Mouse (Mus musculus) hindlimb bud, embryonic 11.5 days (tissue): ENCODE measurements around the gene Rnf227.

Experiments used
- DNase-seq: peaks from one replicate; pipeline ENCODE4 v3.0.0-alpha.2; 2012; ENCODE audit warnings: low read depth, low spot score; ENCODE audit errors: extremely low spot score

Rnf227 gene

GRCm38 (mm10) chr11:69369990-69370816 lies 29.9 kb downstream of the Rnf227 start:
- DNase-seq: no peak

DNA sequence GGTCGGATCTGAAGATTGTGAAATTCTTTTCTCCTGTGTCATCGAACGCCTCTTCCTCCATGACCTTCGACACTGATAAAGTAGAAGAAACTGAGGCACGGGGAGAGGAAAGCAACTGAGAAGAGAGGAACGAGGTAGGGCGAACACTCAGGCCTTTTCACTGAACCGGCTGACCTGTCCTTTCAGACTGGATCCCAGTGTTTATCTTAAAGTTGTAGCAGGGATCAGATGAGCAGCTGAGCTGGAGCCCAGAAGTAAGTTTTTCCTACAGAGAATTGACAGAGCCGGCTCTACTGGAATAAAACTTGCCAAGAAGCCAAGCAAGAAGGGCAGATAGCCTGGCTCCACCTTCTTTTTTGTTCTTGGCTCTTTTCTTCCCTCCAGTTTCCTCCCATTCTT lies 30.6 kb downstream of the Rnf227 start:
- no peak for DNase-seq

DNA sequence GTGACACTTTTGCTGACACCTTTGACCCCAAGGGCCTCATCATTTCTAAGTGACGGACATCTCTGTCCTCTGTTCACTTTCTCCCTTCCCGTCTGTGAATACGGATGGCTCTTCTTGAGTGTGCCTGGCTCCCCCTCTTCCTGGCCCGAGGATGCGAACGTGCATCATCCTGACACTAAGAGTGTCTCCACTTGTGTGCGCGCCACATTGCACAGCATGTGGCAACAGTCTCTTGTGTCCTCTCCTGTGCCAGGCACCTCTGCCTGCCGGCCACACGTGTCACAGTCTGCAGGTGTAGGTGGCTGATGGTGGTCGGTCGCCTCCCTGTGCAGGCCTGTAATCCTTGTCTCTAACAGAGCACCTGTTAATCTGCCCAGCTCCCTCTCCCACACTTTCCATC lies 31.3 kb downstream of the Rnf227 start:
- DNase-seq: no peak

- no peak for DNase-seq
Measured at GRCm38 (mm10) chr11:69372056-69372779, 32.0 kb downstream of the Rnf227 start.

DNA sequence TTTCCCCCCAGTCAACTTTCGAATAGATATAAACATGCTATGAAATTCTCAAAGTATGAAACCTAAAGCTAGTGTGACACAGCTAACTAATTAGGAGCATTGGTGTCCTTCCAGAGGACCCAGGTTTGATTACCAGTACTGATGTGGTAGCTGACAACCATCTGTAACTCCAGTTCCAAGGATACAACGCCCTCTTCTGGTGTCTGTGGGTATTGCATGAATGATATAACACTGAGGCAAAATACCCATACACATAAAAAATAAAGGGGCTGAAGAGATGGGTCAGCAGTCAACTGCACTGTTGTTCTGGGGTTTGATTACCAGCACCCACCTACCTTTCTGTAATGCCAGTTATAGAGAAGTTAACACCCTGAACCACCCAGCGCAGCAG lies 32.5 kb downstream of the Rnf227 start:
- DNase-seq: no peak

GRCm38 (mm10) chr11:69373223-69373965 lies 33.1 kb downstream of the Rnf227 start:
- no peak for DNase-seq

GRCm38 (mm10) chr11:69375646-69376045 lies 35.4 kb downstream of the Rnf227 start:
- DNase-seq: no peak

DNA sequence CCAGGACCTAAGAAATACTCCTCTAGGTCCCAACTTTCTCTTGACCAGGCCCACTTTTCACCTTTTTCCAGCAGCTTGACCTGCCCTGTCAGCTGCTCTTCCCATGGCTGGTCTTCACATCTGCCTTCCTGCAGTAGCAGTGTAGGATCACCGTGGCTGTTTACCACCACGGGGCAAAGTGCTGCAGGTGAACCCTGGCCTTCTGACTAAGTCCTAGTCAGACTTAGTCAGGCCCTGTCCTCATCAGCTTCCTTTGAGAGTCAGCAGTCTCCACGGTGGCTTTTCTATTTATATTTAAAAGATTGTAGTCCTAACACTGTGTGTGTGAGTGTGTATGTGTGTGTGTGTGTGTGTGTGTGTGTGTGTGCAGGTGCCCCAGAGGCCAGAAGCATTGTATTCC lies 37.5 kb downstream of the Rnf227 start:
- no peak for DNase-seq

DNA sequence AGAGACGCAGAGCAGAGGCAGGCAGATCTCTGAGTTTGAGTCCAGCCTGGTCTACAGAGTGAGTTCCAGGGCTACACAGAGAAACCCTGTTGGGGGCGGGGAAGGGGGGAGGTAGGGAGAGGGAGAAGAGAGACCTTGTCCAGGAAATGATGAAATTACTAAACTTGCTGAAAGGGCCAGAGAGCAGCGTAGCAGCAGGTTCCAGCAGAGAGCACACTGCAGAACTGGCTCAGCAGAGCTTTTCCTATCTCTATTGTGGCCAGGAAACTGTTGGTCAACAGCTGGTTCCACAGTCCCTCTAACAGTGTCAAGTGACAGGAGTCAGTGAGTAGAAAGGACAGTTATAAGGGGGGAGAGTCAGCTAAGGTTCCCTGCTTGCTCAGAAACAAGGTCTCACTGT lies 39.3 kb downstream of the Rnf227 start:
- no peak for DNase-seq

GRCm38 (mm10) chr11:69381356-69381755 lies 41.1 kb downstream of the Rnf227 start:
- no peak for DNase-seq

DNA sequence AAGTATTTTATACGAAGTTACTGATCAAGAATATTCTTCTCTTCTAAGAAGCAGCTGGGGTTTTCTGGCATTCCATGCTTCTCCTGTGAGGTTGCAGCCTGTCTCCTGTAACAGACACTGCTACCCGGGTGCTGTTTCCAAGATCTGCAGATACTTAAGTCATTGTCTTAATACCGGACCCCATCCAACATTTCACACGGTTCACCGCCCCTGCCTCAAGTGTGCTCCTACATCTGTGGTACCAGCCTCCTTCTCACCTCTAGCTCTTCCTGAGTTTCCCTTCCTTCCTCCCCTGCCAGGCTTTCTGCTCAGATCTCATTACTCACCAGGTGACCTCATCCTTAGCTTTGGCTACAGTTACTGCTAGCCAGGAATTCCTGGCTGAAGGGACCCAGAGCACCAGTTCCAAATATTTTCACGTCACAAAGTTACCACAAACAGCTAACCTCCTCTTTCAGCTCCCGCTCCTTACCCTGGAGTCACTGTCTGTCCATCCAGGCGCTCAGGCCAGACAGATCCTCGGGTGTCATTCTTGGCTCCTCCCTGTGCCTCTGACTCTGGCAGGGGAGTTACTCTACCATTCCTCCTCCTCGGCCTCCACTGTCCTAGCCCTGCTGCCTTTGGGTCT lies 42.3 kb downstream of the Rnf227 start:
- no peak for DNase-seq

DNA sequence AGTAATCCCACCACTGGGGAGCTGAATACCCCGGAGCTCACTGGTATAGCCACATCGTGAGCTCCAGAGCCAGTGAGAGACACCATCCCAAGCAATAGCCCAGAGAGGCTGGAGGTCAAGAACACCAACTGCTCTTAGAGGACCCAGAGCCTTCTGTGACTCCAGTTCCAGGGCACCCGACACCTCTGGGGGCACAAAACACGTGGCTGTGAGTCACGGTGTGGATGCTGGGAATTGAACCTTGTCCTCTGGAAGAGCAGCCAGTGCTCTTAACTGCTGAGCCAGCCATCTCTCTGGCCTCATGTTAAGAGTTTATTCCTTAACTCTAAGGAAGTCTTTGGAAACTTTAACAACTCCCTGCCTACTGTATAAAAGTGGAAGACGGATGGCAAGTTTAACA lies 44.7 kb downstream of the Rnf227 start:
- no peak for DNase-seq

DNA sequence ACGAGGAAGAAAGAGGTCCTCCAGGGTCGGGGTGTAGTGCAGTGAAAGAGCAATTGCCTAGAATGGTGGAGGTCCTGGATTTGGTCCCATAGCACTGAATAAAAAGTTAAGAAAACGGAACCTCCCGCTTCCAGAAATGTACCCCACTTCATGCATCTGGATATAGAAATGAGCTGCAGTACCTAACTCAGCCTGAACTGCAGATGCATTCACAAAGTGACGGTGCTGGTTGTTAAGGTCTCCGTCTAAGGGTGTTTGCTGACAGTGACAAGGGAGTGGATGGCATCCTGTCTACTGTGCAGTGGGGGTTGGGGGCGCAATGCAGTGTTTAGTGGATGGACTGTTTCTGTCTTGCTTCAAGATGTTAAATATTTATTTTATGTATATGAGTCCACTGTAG lies 46.5 kb downstream of the Rnf227 start:
- no peak for DNase-seq

DNA sequence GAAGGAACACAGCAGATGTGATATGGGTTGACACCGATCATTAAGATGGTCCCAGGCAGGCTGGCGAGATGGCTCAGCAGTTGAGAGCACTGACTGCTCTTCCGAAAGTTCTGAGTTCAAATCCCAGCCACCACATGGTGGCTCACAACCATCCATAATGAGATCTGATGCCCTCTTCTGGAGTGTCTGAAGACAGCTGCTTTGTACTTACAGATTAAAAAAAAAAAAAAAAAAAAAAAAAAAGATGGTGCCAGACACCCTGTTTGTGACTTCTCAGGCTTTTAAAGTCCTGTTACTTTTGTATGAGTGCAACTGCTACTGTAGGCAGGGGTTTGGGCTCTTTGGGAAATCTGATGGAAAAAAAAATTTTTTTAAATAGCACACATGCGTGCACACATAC lies 48.4 kb downstream of the Rnf227 start:
- no peak for DNase-seq

GRCm38 (mm10) chr11:69389531-69390399 lies 49.5 kb downstream of the Rnf227 start:
- no peak for DNase-seq

GRCm38 (mm10) chr11:69390400-69391034 lies 50.3 kb downstream of the Rnf227 start:
- DNase-seq: no peak
